8 mouse cellular contexts compared by ENCODE assay signal in the genomic region with DNA sequence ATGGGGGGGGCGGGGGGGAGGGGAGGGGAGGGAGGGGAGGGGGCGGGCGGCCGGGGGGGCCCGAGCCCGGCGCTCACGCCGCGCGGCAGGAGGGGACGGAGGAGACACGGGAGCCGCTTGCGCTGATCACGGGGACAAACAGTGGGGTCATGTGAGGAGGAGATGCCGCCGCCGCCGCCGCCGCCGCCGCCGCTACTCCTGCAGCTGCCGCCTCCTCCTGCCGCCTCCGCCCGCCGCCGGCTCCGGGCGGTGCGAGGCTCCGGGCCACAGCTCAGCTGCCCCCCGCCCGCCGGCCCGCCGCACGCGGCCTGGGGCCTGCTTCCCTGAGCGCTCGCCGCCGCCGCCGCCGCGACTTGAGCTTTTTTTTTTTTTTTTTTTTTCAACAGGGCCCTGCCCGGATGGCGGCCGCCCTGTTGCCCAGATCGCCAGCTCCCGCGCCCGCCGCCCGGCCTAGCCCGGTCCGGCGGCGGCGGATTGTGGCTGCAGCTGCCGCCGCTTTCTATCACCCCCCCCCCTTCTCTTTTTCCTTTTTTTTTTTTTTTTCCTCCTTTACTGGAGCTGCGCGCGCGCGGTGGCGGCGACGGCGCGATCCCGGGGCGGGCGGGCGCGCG. TPM values are rescaled to one million over a fixed set of nuclear protein-coding genes. Genes with fewer than 3 reads are reported as not detected.
DNase-seq lines count a peak whose midpoint lies in the region; ATAC-seq and TF ChIP-seq lines count a peak whose summit lies in the region.

Gene Usf2 (minus strand): TSS at position 48 of the 611 bp plus-strand sequence.

- H3K4me2 ChIP-seq in limb, embryonic 14.5 days (replicated peaks; ENCODE audit: low read depth, low read length, severe bottlenecking) = peak within 1 kb of the TSS; percentile 77
- peak within 1 kb of the TSS; percentile 94 for H3K4me2 ChIP-seq in midbrain, embryonic 16.5 days (ENCODE audit: low read length)

- no peaks in the 10 kb centered on the region for H3K27me3 ChIP-seq in embryonic facial prominence, embryonic 10.5 days (replicated peaks; ENCODE audit: low read depth, poor library complexity, severe bottlenecking)
- no peaks in the 10 kb centered on the region for H3K27me3 ChIP-seq in limb, embryonic 14.5 days (ENCODE audit: control insufficient read depth, insufficient read depth, low read length)
- H3K27me3 ChIP-seq in midbrain, embryonic 16.5 days (ENCODE audit: control insufficient read depth, insufficient read depth, low read depth, low read length) = no peaks in the 10 kb centered on the region

- H3K9me3 ChIP-seq in embryonic facial prominence, embryonic 10.5 days = no peaks in the 10 kb centered on the region
- H3K9me3 ChIP-seq in limb, embryonic 14.5 days (ENCODE audit: control insufficient read depth, low read length) = no peaks in the 10 kb centered on the region
- no peaks in the 10 kb centered on the region for H3K9me3 ChIP-seq in midbrain, embryonic 16.5 days (replicated peaks; ENCODE audit: control insufficient read depth, low read length, poor library complexity, severe bottlenecking)

- H3K4me1 ChIP-seq in embryonic facial prominence, embryonic 10.5 days = peaks cover 21% of the 10 kb centered on the region
- H3K4me1 ChIP-seq in limb, embryonic 14.5 days (ENCODE audit: control insufficient read depth, insufficient read depth, low read length) = peaks cover 12% of the 10 kb centered on the region
- H3K4me1 ChIP-seq in midbrain, embryonic 16.5 days (ENCODE audit: control insufficient read depth, insufficient read depth, low read length) = peaks cover 24% of the 10 kb centered on the region

- peak within 1 kb of the TSS; percentile 99 for H3K27ac ChIP-seq in embryonic facial prominence, embryonic 10.5 days (replicated peaks)
- H3K27ac ChIP-seq in limb, embryonic 14.5 days (replicated peaks; ENCODE audit: low read depth, low read length) = peak within 1 kb of the TSS; percentile 97
- peak within 1 kb of the TSS; percentile 99 for H3K27ac ChIP-seq in midbrain, embryonic 16.5 days (ENCODE audit: low read length)

- peak; percentile 24 for ATAC-seq in granulocyte monocyte progenitor cell, adult 5-6 weeks (replicated peaks; ENCODE audit: poor library complexity, severe bottlenecking)
- peak; percentile 64 for ATAC-seq in limb, embryonic 14.5 days (ENCODE audit: low FRiP score, low read depth)
- peak; percentile 58 for ATAC-seq in midbrain, embryonic 16.5 days

- TF ChIP-seq POLR2A in limb, embryonic 14.5 days (IDR thresholded peaks at IDR 0.05; ENCODE audit: borderline replicate concordance, extremely low read depth, insufficient read depth, insufficient read length) = no peak; the same call in 1 of the 2 replicates

- peak within 1 kb of the TSS; percentile 99 for H3K9ac ChIP-seq in limb, embryonic 14.5 days (ENCODE audit: low read depth, low read length, severe bottlenecking)
- peak within 1 kb of the TSS; percentile 99 for H3K9ac ChIP-seq in midbrain, embryonic 16.5 days (ENCODE audit: low read depth, low read length)

- peak; percentile 52 to 69 for DNase-seq in urinary bladder, adult 18-20 months (ENCODE audit: low spot score in 2 of 2)
- DNase-seq in urinary bladder, postnatal 10 days (ENCODE audit: low spot score) = no peak
- peak; percentile 89 for DNase-seq in embryonic facial prominence, embryonic 10.5 days (ENCODE audit: low spot score)
- peak; percentile 78 for DNase-seq in kidney, adult 11 months
- DNase-seq in limb, embryonic 14.5 days (ENCODE audit: low spot score) = peak; percentile 76
- DNase-seq in spleen, postnatal 36 days (ENCODE audit: low spot score in 2 of 2) = peak; percentile 81 to 84

- H3K36me3 ChIP-seq in embryonic facial prominence, embryonic 10.5 days (replicated peaks) = peaks cover 72% of the 10 kb centered on the region
- peaks cover 54% of the 10 kb centered on the region for H3K36me3 ChIP-seq in limb, embryonic 14.5 days (ENCODE audit: control insufficient read depth, insufficient read depth, low read length)
- H3K36me3 ChIP-seq in midbrain, embryonic 16.5 days (ENCODE audit: control insufficient read depth, insufficient read depth, low read length) = peaks cover 22% of the 10 kb centered on the region

- peak within 1 kb of the TSS; percentile 95 for H3K4me3 ChIP-seq in embryonic facial prominence, embryonic 10.5 days
- H3K4me3 ChIP-seq in limb, embryonic 14.5 days (replicated peaks; ENCODE audit: low read length) = peak within 1 kb of the TSS; percentile 96
- H3K4me3 ChIP-seq in midbrain, embryonic 16.5 days (ENCODE audit: low read depth, low read length) = peak within 1 kb of the TSS; percentile 90

- WGBS in embryonic facial prominence, embryonic 10.5 days = under 1% methylated on average over 68 of the region's 82 CpGs
- WGBS in limb, embryonic 14.5 days = under 1% methylated on average over 25 of the region's 82 CpGs
- WGBS in midbrain, embryonic 16.5 days = under 1% methylated on average over 36 of the region's 82 CpGs

RNA-seq across cellular contexts. Expression of gene Usf2, which starts in this region (rescaled TPM):
- polyA plus RNA-seq in embryonic facial prominence, embryonic 10.5 days (2016; fragmentation: Nextera tagmentation; extraction: Ambion mirVana) = 25.1 and 29.6 TPM in 2 replicates
- 87.7 and 105 TPM in 2 replicates for total RNA-seq in granulocyte monocyte progenitor cell, adult 5-6 weeks (2014; fragmentation: Nextera tagmentation)
- total RNA-seq in granulocyte monocyte progenitor cell, adult 5-6 weeks (2017) = 103 and 128 TPM in 2 replicates
- 150 and 169 TPM in 2 replicates for polyA plus RNA-seq in limb, embryonic 14.5 days (2012; rRNA removed)
- 24.0 and 24.5 TPM in 2 replicates for polyA plus RNA-seq in limb, embryonic 14.5 days (2014; fragmentation: Nextera tagmentation; extraction: Ambion mirVana)
- polyA plus RNA-seq in midbrain, embryonic 16.5 days (2015; fragmentation: Nextera tagmentation; extraction: Ambion mirVana) = 28.6 and 29.6 TPM in 2 replicates
